Mouse (Mus musculus) lung, embryonic 15.5 days (tissue): ENCODE results near the gene Ffar3. TPM values are rescaled to one million over a fixed set of nuclear protein-coding genes. Genes with fewer than 3 reads are reported as not detected.

Experiments used
- ATAC-seq: fragments of 200-750 bp; cut with Nextera tagmentation; 2 replicates; pipeline ENCODE4 v1.8.0; 2017; ENCODE audit warnings: moderate number of reproducible peaks, borderline replicate concordance; ENCODE audit not compliant: low FRiP score, low TSS enrichment; ENCODE audit errors: extremely low read depth
- H3K27ac ChIP-seq: fragments of 300-500 bp; sonication (generic); 2 replicates; pipeline ENCODE4 v1.5.1; 2015; ENCODE audit warnings: moderate library complexity, mild to moderate bottlenecking, inconsistent platforms
- H3K27me3 ChIP-seq: fragments of 300-500 bp; sonication (generic); 2 replicates; pipeline ENCODE4 v1.6.1; 2015; ENCODE audit warnings: inconsistent platforms
- H3K36me3 ChIP-seq: fragments of 300-500 bp; sonication (generic); 2 replicates; pipeline ENCODE4 v1.6.1; 2015; ENCODE audit warnings: inconsistent platforms
- H3K4me1 ChIP-seq: fragments of 300-500 bp; sonication (generic); 2 replicates; pipeline ENCODE4 v1.6.1; 2015; ENCODE audit warnings: inconsistent platforms
- H3K4me2 ChIP-seq: fragments of 300-500 bp; sonication (generic); 2 replicates; pipeline ENCODE4 v1.6.1; 2015; ENCODE audit warnings: inconsistent platforms, mild to moderate bottlenecking, moderate library complexity
- H3K4me3 ChIP-seq: fragments of 300-500 bp; sonication (generic); 2 replicates; pipeline ENCODE4 v1.5.1; 2015; ENCODE audit warnings: mild to moderate bottlenecking, inconsistent platforms
- H3K9ac ChIP-seq: fragments of 300-500 bp; sonication (generic); 2 replicates; pipeline ENCODE4 v1.6.1; 2015; ENCODE audit warnings: inconsistent platforms
- H3K9me3 ChIP-seq: fragments of 300-500 bp; sonication (generic); 2 replicates; pipeline ENCODE4 v1.6.1; 2016; ENCODE audit warnings: inconsistent platforms
- WGBS: fragments of 180-500 bp; shearing (Covaris S2); methylation state at CpG from one replicate; pipeline ENCODE4 v1.1.7; 2015; 5-methylcytosine and 5-hydroxymethylcytosine counted together
- polyA plus RNA-seq: library from polyadenylated mRNA; unstranded; fragments of >200 nt; fragmentation: Nextera tagmentation; extraction: Ambion mirVana; gene quantifications from 2 replicates; pipeline ENCODE4 v1.2.1, GENCODE M21; 2015

Gene Ffar3
- polyA plus RNA-seq = not detected in 2 replicates

GRCm38 (mm10) chr7:30856078-30856477 is at the start of gene Ffar3:
Gene Ffar3 (minus strand): TSS chr7:30856178.
- ATAC-seq = no peak
- 72% methylated on average over 6 of the region's 6 CpGs for WGBS
- no peak within 1 kb of the TSS for H3K27ac ChIP-seq
- H3K4me1 ChIP-seq = no peaks in the 10 kb centered on the region
- H3K27me3 ChIP-seq = no peaks in the 10 kb centered on the region
- no peaks in the 10 kb centered on the region for H3K36me3 ChIP-seq
- H3K9me3 ChIP-seq = no peaks in the 10 kb centered on the region
- no peak within 1 kb of the TSS for H3K9ac ChIP-seq
- H3K4me3 ChIP-seq = no peak within 1 kb of the TSS
- H3K4me2 ChIP-seq = no peak within 1 kb of the TSS

DNA sequence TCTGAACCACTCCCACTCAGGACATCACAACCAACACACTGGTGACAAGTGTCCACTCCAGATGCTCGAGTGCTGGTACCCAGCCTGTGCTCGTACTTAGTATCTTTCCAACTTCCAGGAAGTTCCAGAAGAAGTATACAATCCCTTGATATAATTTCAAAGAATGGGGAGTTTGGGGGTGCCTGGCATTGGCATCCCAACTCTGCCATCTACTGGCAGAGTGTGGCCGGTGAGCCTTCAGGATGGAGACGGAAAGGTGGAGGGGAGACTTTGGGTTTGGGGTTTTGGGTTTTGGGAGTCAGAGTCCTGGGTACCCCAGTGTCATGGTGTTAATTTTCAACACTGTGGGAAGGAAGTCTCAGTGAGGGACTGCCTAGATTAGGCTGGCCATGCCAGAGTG is 48.1 kb upstream of the Ffar3 start:
- H3K9me3 ChIP-seq = no peaks in the 10 kb centered on the region
- no peak overlapping the region for H3K27ac ChIP-seq
- no peak overlapping the region for H3K4me2 ChIP-seq
- no peak overlapping the region for H3K4me3 ChIP-seq
- no peak for ATAC-seq
- no peaks in the 10 kb centered on the region for H3K36me3 ChIP-seq
- H3K9ac ChIP-seq = no peak overlapping the region
- 31% methylated on average over 4 of the region's 4 CpGs for WGBS
- peaks cover 8% of the 10 kb centered on the region for H3K4me1 ChIP-seq
- peaks cover 5% of the 10 kb centered on the region; the same call in 1 of the 2 replicates for H3K27me3 ChIP-seq

DNA sequence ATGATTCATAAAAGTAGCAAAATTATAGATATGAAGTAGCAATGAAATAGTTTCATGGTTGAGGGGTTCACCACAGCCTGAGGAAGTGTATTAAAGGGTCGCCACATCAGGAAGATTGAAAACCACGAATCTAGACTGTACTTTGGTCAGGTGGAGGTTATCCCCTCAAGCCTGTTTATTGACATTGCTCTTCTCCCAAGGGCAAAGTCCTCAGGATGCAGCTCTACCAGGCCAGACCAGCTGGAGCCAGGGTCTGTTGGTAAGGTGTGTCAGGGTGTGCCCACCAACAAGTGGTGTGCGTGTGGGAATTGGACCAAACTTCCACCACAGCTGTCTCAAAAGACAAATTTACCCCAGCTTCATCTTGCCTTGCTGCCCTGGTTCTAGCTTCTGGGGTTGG is 39.2 kb upstream of the Ffar3 start:
- Histone ChIP-seq H3K4me3 (no peak overlapping the region), H3K27me3 (no peaks in the 10 kb centered on the region), H3K36me3 (no peaks in the 10 kb centered on the region), H3K4me1 (peaks cover 5% of the 10 kb centered on the region; the same call in 1 of the 2 replicates), H3K9ac (no peak overlapping the region), H3K27ac (no peak overlapping the region), H3K4me2 (no peak overlapping the region), H3K9me3 (no peaks in the 10 kb centered on the region)
- ATAC-seq = no peak
- WGBS = 85% methylated on average over 3 of the region's 3 CpGs

GRCm38 (mm10) chr7:30892515-30892914 is 36.5 kb upstream of the Ffar3 start:
- Histone ChIP-seq H3K27me3 (no peaks in the 10 kb centered on the region), H3K9ac (no peak overlapping the region), H3K4me3 (no peak overlapping the region), H3K4me2 (no peak overlapping the region), H3K27ac (peak overlapping the region; percentile 57), H3K36me3 (no peaks in the 10 kb centered on the region), H3K4me1 (peaks cover 5% of the 10 kb centered on the region; the same call in 1 of the 2 replicates), H3K9me3 (no peaks in the 10 kb centered on the region)
- 44% methylated on average over 3 of the region's 3 CpGs for WGBS
- ATAC-seq = no peak

- Histone ChIP-seq H3K4me3 (no peak overlapping the region), H3K4me1 (peaks cover 5% of the 10 kb centered on the region; the same call in 1 of the 2 replicates), H3K9me3 (no peaks in the 10 kb centered on the region), H3K9ac (no peak overlapping the region), H3K27ac (no peak overlapping the region), H3K27me3 (no peaks in the 10 kb centered on the region), H3K36me3 (no peaks in the 10 kb centered on the region), H3K4me2 (no peak overlapping the region)
- ATAC-seq = no peak
- WGBS = 72% methylated on average over 9 of the region's 9 CpGs
Observed at GRCm38 (mm10) chr7:30891746-30892145, 35.8 kb upstream of the Ffar3 start.

GRCm38 (mm10) chr7:30890681-30891080 is 34.7 kb upstream of the Ffar3 start:
- 46% methylated on average over 2 of the region's 2 CpGs for WGBS
- Histone ChIP-seq H3K27me3 (no peaks in the 10 kb centered on the region), H3K36me3 (no peaks in the 10 kb centered on the region), H3K4me1 (peaks cover 5% of the 10 kb centered on the region; the same call in 1 of the 2 replicates), H3K4me2 (no peak overlapping the region), H3K4me3 (no peak overlapping the region), H3K9me3 (no peaks in the 10 kb centered on the region), H3K9ac (no peak overlapping the region), H3K27ac (no peak overlapping the region)
- ATAC-seq = no peak

DNA sequence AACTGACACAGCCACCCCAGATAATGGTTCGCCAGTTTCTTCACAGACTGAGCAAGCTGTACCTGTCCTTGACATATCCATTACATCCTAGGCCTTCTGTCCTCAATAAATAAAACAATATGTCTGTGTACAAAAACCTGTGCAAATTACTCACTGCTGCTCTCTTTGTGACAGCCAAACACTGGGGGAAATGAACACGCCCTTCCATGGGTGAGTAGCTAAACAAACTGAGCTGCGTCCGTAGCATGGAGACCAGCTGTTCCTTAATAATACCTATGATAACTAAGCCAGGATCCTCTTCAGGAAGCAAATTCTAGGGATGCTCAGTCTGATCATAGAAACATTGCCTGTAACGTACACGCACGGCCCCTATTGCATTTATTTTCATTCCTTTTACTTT is 32.8 kb upstream of the Ffar3 start:
- WGBS = 81% methylated on average over 7 of the region's 7 CpGs
- Histone ChIP-seq H3K36me3 (no peaks in the 10 kb centered on the region), H3K9ac (no peak overlapping the region), H3K4me2 (no peak overlapping the region), H3K9me3 (no peaks in the 10 kb centered on the region), H3K27me3 (no peaks in the 10 kb centered on the region), H3K4me3 (no peak overlapping the region), H3K27ac (no peak overlapping the region), H3K4me1 (peaks cover 5% of the 10 kb centered on the region; the same call in 1 of the 2 replicates)
- ATAC-seq = no peak

DNA sequence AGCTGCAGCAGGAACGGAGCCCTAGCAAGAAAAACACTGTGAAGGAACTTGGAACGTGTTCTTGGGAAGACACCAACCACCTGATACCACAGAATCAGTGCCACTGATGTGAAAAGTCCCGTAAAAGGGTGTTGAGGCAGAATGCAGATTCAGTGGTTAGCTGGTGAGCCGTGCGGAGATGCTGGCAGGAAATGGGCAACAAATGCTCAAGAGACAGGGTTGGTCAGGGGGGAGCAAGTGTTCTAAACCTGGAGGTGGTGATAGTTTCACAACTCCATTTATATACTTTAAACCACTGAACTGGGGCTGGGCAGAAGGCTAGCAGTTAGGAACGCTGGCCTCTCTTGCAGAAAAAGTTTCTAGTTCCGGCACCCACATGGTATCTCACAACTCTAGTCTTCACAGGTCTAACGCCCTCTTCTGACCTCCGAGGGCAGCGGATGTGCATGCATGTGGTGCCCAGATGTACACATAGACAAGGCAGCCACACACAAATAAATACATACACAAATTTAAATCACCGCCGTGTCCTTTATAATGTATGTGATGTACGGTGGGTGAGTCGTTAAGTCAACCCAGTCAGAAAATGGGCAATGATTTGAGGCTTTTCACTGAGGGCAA is 31.7 kb upstream of the Ffar3 start:
- Histone ChIP-seq H3K4me1 (peaks cover 5% of the 10 kb centered on the region; the same call in 1 of the 2 replicates), H3K27ac (no peak overlapping the region), H3K9ac (no peak overlapping the region), H3K27me3 (no peaks in the 10 kb centered on the region), H3K4me2 (no peak overlapping the region), H3K36me3 (no peaks in the 10 kb centered on the region), H3K9me3 (no peaks in the 10 kb centered on the region), H3K4me3 (no peak overlapping the region)
- WGBS = 78% methylated on average over 14 of the region's 14 CpGs
- ATAC-seq = no peak

GRCm38 (mm10) chr7:30886852-30887251 is 30.9 kb upstream of the Ffar3 start:
- 81% methylated on average over 4 of the region's 4 CpGs for WGBS
- no peaks in the 10 kb centered on the region for H3K9me3 ChIP-seq

GRCm38 (mm10) chr7:30884047-30884446 is 28.1 kb upstream of the Ffar3 start:
- H3K9me3 ChIP-seq = no peaks in the 10 kb centered on the region
- H3K4me2 ChIP-seq = no peak overlapping the region
- H3K4me3 ChIP-seq = no peak overlapping the region
- no peaks in the 10 kb centered on the region for H3K27me3 ChIP-seq
- no peak for ATAC-seq
- no peaks in the 10 kb centered on the region for H3K4me1 ChIP-seq
- no peak overlapping the region for H3K27ac ChIP-seq
- H3K9ac ChIP-seq = no peak overlapping the region
- no peaks in the 10 kb centered on the region for H3K36me3 ChIP-seq

More at GRCm38 (mm10) chr7:30886852-30887251, 30.9 kb upstream of the Ffar3 start:
- Histone ChIP-seq H3K27ac (no peak overlapping the region), H3K4me2 (no peak overlapping the region), H3K4me1 (no peaks in the 10 kb centered on the region), H3K36me3 (no peaks in the 10 kb centered on the region), H3K9ac (no peak overlapping the region), H3K27me3 (no peaks in the 10 kb centered on the region), H3K4me3 (no peak overlapping the region)
- ATAC-seq = no peak

GRCm38 (mm10) chr7:30881367-30881766 is 25.4 kb upstream of the Ffar3 start:
- H3K9me3 ChIP-seq = no peaks in the 10 kb centered on the region
- no peak for ATAC-seq
- no peak overlapping the region for H3K4me3 ChIP-seq
- no peak overlapping the region for H3K27ac ChIP-seq
- no peak overlapping the region for H3K4me2 ChIP-seq
- H3K9ac ChIP-seq = no peak overlapping the region
- 62% methylated on average over 3 of the region's 3 CpGs for WGBS
- no peaks in the 10 kb centered on the region for H3K4me1 ChIP-seq
- H3K36me3 ChIP-seq = no peaks in the 10 kb centered on the region
- no peaks in the 10 kb centered on the region for H3K27me3 ChIP-seq

DNA sequence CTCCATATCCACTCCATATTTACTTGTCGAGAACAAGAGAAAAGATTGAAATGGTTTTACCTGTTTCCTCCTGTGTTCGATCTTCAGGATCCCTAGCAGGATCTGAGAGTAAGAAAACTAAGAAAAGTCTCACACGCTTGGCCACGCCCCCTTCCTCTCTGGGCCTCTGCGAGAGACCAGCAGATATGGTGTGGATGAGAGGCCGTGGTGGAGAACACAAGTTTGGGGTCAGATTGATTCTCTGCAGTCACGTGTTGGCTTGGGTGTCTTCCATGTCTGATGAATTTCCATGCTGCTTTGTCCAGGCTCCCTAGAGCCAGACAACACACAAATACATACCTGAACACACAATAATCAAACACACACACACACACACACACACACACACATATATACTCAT is 24.2 kb upstream of the Ffar3 start, which contains the start of gene Cd22:
Gene Cd22, minus strand, starts transcription at position 167 of the 400 bp plus-strand sequence.
- Histone ChIP-seq H3K36me3 (no peaks in the 10 kb centered on the region), H3K4me2 (no peak within 1 kb of the TSS), H3K27ac (no peak within 1 kb of the TSS), H3K27me3 (no peaks in the 10 kb centered on the region), H3K9ac (no peak within 1 kb of the TSS), H3K4me1 (no peaks in the 10 kb centered on the region), H3K4me3 (no peak within 1 kb of the TSS), H3K9me3 (no peaks in the 10 kb centered on the region)
- ATAC-seq = no peak
- WGBS = 32% methylated on average over 7 of the region's 7 CpGs
